Mouse (Mus musculus): ENCODE results near the gene Vsig8. TPM values are rescaled to one million over a fixed set of nuclear protein-coding genes. Genes with fewer than 3 reads are reported as not detected.

Gene Vsig8
- polyA plus RNA-seq, 1 experiment from 2014 or later: 0.22 TPM

- no peaks in the 10 kb centered on the region for H3K27me3 ChIP-seq (ENCODE audit: control insufficient read depth, insufficient read depth, low read length)
- H3K36me3 ChIP-seq (ENCODE audit: control insufficient read depth, insufficient read depth, low read length): no peaks in the 10 kb centered on the region
- peaks cover 10% of the 10 kb centered on the region; the same call in 1 of the 2 replicates for H3K9me3 ChIP-seq (ENCODE audit: control insufficient read depth, low read length)
- peak within 1 kb of the TSS; percentile 28; the same call in 1 of the 2 replicates for H3K9ac ChIP-seq (ENCODE audit: low read length)
- H3K4me3 ChIP-seq (ENCODE audit: control insufficient read depth in 1 of 2, insufficient read depth in 1 of 2, low read depth in 1 of 2, low read length in 2 of 2): peak within 1 kb of the TSS; percentile 39 to 46
- WGBS: 5% methylated on average over 28 of the region's 28 CpGs
- H3K4me2 ChIP-seq (ENCODE audit: low read length): peak within 1 kb of the TSS; percentile 69
- peak; percentile 64 for ATAC-seq (ENCODE audit: insufficient number of reproducible peaks, insufficient read depth, low FRiP score, low read depth)
- 0 out of 4 replicates have a peak within 1 kb of the TSS, but pooled peaks of 1 of the 2 experiments have one; percentile 10 for H3K27ac ChIP-seq (replicated peaks in 1 of 2; ENCODE audit: control insufficient read depth in 1 of 2, insufficient read depth in 1 of 2, low read depth in 2 of 2, low read length in 2 of 2)
- peaks cover 8 to 12% of the 10 kb centered on the region in 2 experiments; a peak in 3 of 4 replicates for H3K4me1 ChIP-seq (ENCODE audit: control insufficient read depth in 2 of 2, insufficient read depth in 2 of 2, low read length in 2 of 2)
Observed at GRCm38 (mm10) chr1:172520576-172521440, 34.9 kb upstream of the Vsig8 start, which contains the start of gene Cfap45. Gene Cfap45 (plus strand): TSS chr1:172520801.

GRCm38 (mm10) chr1:172522524-172522923 is 33.2 kb upstream of the Vsig8 start:
- Histone ChIP-seq H3K36me3 (ENCODE audit: control insufficient read depth, insufficient read depth, low read length) (no peaks in the 10 kb centered on the region), H3K4me3 (ENCODE audit: control insufficient read depth in 1 of 2, insufficient read depth in 1 of 2, low read depth in 1 of 2, low read length in 2 of 2) (no peak overlapping the region), H3K9me3 (ENCODE audit: control insufficient read depth, low read length) (peaks cover 10% of the 10 kb centered on the region; the same call in 1 of the 2 replicates), H3K27me3 (ENCODE audit: control insufficient read depth, insufficient read depth, low read length) (peaks cover 8% of the 10 kb centered on the region; the same call in 1 of the 2 replicates), H3K4me1 (ENCODE audit: control insufficient read depth in 2 of 2, insufficient read depth in 2 of 2, low read length in 2 of 2) (peaks cover 17 to 18% of the 10 kb centered on the region in 2 experiments; a peak in 3 of 4 replicates), H3K9ac (ENCODE audit: low read length) (no peak overlapping the region), H3K27ac (replicated peaks in 1 of 2; ENCODE audit: control insufficient read depth in 1 of 2, insufficient read depth in 1 of 2, low read depth in 2 of 2, low read length in 2 of 2) (no peak overlapping the region; a peak in 1 of 4 replicates), H3K4me2 (ENCODE audit: low read length) (no peak overlapping the region)
- 66% methylated on average over 7 of the region's 7 CpGs for WGBS
- no peak for ATAC-seq (ENCODE audit: insufficient number of reproducible peaks, insufficient read depth, low FRiP score, low read depth)

GRCm38 (mm10) chr1:172523699-172524101 is 32.0 kb upstream of the Vsig8 start:
- H3K27me3 ChIP-seq (ENCODE audit: control insufficient read depth, insufficient read depth, low read length): peaks cover 12% of the 10 kb centered on the region; the same call in 1 of the 2 replicates
- WGBS: 33% methylated on average over 12 of the region's 12 CpGs
- peaks cover 17 to 18% of the 10 kb centered on the region in 2 experiments; a peak in 3 of 4 replicates for H3K4me1 ChIP-seq (ENCODE audit: control insufficient read depth in 2 of 2, insufficient read depth in 2 of 2, low read length in 2 of 2)
- peak overlapping the region in 1 of 2 experiments; percentile 26; a peak in 1 of 4 replicates for H3K27ac ChIP-seq (replicated peaks in 1 of 2; ENCODE audit: control insufficient read depth in 1 of 2, insufficient read depth in 1 of 2, low read depth in 2 of 2, low read length in 2 of 2)
- no peak for ATAC-seq (ENCODE audit: insufficient number of reproducible peaks, insufficient read depth, low FRiP score, low read depth)
- H3K36me3 ChIP-seq (ENCODE audit: control insufficient read depth, insufficient read depth, low read length): no peaks in the 10 kb centered on the region
- H3K4me2 ChIP-seq (ENCODE audit: low read length): no peak overlapping the region
- H3K9me3 ChIP-seq (ENCODE audit: control insufficient read depth, low read length): peaks cover 4% of the 10 kb centered on the region; the same call in 1 of the 2 replicates
- no peak overlapping the region for H3K9ac ChIP-seq (ENCODE audit: low read length)
- H3K4me3 ChIP-seq (ENCODE audit: control insufficient read depth in 1 of 2, insufficient read depth in 1 of 2, low read depth in 1 of 2, low read length in 2 of 2): no peak overlapping the region

GRCm38 (mm10) chr1:172525027-172525764 is 30.5 kb upstream of the Vsig8 start:
- WGBS: 47% methylated on average over 15 of the region's 15 CpGs
- ATAC-seq (ENCODE audit: insufficient number of reproducible peaks, insufficient read depth, low FRiP score, low read depth): peak; percentile 35
- H3K4me2 ChIP-seq (ENCODE audit: low read length): peak overlapping the region; percentile 60

DNA sequence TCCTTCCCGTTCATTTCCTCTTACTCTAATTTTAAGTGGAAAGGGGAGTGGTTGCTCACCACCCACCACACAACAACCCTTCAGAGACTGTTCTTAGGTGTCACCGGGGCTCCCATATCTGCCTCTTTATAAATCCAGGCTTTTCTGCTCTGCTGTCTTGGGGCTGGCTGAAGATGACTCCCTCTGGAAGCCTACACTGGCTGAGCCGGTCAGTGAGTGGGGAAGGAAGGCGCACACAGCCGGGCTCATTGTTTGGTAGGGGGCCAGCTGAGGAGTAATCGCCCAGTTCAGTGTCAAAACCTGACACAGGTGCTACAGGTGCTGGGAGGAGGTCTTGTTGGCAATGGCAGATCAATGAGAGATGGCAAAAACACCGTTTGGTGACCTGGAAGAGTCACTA is 29.8 kb upstream of the Vsig8 start:
- 47% methylated on average over 7 of the region's 7 CpGs for WGBS
- ATAC-seq (ENCODE audit: insufficient number of reproducible peaks, insufficient read depth, low FRiP score, low read depth): no peak
- Histone ChIP-seq H3K27me3 (ENCODE audit: control insufficient read depth, insufficient read depth, low read length) (peaks cover 12% of the 10 kb centered on the region; the same call in 1 of the 2 replicates), H3K27ac (replicated peaks in 1 of 2; ENCODE audit: control insufficient read depth in 1 of 2, insufficient read depth in 1 of 2, low read depth in 2 of 2, low read length in 2 of 2) (peak overlapping the region; percentile 88 to 90), H3K4me3 (ENCODE audit: control insufficient read depth in 1 of 2, insufficient read depth in 1 of 2, low read depth in 1 of 2, low read length in 2 of 2) (peak overlapping the region; percentile 2 to 21; a peak in 2 of 4 replicates), H3K36me3 (ENCODE audit: control insufficient read depth, insufficient read depth, low read length) (no peaks in the 10 kb centered on the region), H3K9ac (ENCODE audit: low read length) (peak overlapping the region; percentile 40), H3K4me1 (ENCODE audit: control insufficient read depth in 2 of 2, insufficient read depth in 2 of 2, low read length in 2 of 2) (peaks cover 18 to 22% of the 10 kb centered on the region in 2 experiments; a peak in 3 of 4 replicates), H3K4me2 (ENCODE audit: low read length) (peak overlapping the region; percentile 60), H3K9me3 (ENCODE audit: control insufficient read depth, low read length) (peaks cover 4% of the 10 kb centered on the region; the same call in 1 of the 2 replicates)

More at GRCm38 (mm10) chr1:172525027-172525764, 30.5 kb upstream of the Vsig8 start:
- Histone ChIP-seq H3K4me3 (ENCODE audit: control insufficient read depth in 1 of 2, insufficient read depth in 1 of 2, low read depth in 1 of 2, low read length in 2 of 2) (no peak overlapping the region), H3K27me3 (ENCODE audit: control insufficient read depth, insufficient read depth, low read length) (peaks cover 12% of the 10 kb centered on the region; the same call in 1 of the 2 replicates), H3K27ac (replicated peaks in 1 of 2; ENCODE audit: control insufficient read depth in 1 of 2, insufficient read depth in 1 of 2, low read depth in 2 of 2, low read length in 2 of 2) (peak overlapping the region; percentile 88 to 90), H3K9me3 (ENCODE audit: control insufficient read depth, low read length) (peaks cover 4% of the 10 kb centered on the region; the same call in 1 of the 2 replicates), H3K4me1 (ENCODE audit: control insufficient read depth in 2 of 2, insufficient read depth in 2 of 2, low read length in 2 of 2) (peaks cover 15 to 18% of the 10 kb centered on the region in 2 experiments; a peak in 3 of 4 replicates), H3K9ac (ENCODE audit: low read length) (peak overlapping the region; percentile 40; the same call in 1 of the 2 replicates), H3K36me3 (ENCODE audit: control insufficient read depth, insufficient read depth, low read length) (no peaks in the 10 kb centered on the region)

GRCm38 (mm10) chr1:172526380-172527081 is 29.2 kb upstream of the Vsig8 start:
- ATAC-seq (ENCODE audit: insufficient number of reproducible peaks, insufficient read depth, low FRiP score, low read depth): peak; percentile 54
- H3K4me3 ChIP-seq (ENCODE audit: control insufficient read depth in 1 of 2, insufficient read depth in 1 of 2, low read depth in 1 of 2, low read length in 2 of 2): peak overlapping the region; percentile 20 to 22; a peak in 3 of 4 replicates
- peak overlapping the region; percentile 60 for H3K4me2 ChIP-seq (ENCODE audit: low read length)
- H3K27ac ChIP-seq (replicated peaks in 1 of 2; ENCODE audit: control insufficient read depth in 1 of 2, insufficient read depth in 1 of 2, low read depth in 2 of 2, low read length in 2 of 2): peak overlapping the region; percentile 88 to 90
- 24% methylated on average over 23 of the region's 23 CpGs for WGBS
- H3K9me3 ChIP-seq (ENCODE audit: control insufficient read depth, low read length): peaks cover 4% of the 10 kb centered on the region; the same call in 1 of the 2 replicates
- H3K4me1 ChIP-seq (ENCODE audit: control insufficient read depth in 2 of 2, insufficient read depth in 2 of 2, low read length in 2 of 2): peaks cover 13 to 18% of the 10 kb centered on the region in 2 experiments; a peak in 3 of 4 replicates
- H3K27me3 ChIP-seq (ENCODE audit: control insufficient read depth, insufficient read depth, low read length): peaks cover 12% of the 10 kb centered on the region; the same call in 1 of the 2 replicates
- peak overlapping the region; percentile 40 for H3K9ac ChIP-seq (ENCODE audit: low read length)
- H3K36me3 ChIP-seq (ENCODE audit: control insufficient read depth, insufficient read depth, low read length): no peaks in the 10 kb centered on the region
